Mouse (Mus musculus) brain, embryonic 14.5 days (tissue): ENCODE results near the gene Ociad1.

Source experiments
- CTCF ChIP-seq: fragments of 200-500 bp; IDR thresholded peaks from 2 replicates; pipeline ENCODE4 v1.5.1; 2012; ENCODE audit warnings: inconsistent platforms, mild to moderate bottlenecking, moderate library complexity, borderline replicate concordance; ENCODE audit not compliant: insufficient read depth, insufficient read length; ENCODE audit errors: extremely low read depth
- POLR2A ChIP-seq: fragments of 200-500 bp; IDR thresholded peaks from 2 replicates; pipeline ENCODE4 v1.6.1; 2012; ENCODE audit warnings: mild to moderate bottlenecking, inconsistent platforms, borderline replicate concordance; ENCODE audit not compliant: poor library complexity, insufficient read depth, insufficient read length, severe bottlenecking; ENCODE audit errors: extremely low read depth

DNA sequence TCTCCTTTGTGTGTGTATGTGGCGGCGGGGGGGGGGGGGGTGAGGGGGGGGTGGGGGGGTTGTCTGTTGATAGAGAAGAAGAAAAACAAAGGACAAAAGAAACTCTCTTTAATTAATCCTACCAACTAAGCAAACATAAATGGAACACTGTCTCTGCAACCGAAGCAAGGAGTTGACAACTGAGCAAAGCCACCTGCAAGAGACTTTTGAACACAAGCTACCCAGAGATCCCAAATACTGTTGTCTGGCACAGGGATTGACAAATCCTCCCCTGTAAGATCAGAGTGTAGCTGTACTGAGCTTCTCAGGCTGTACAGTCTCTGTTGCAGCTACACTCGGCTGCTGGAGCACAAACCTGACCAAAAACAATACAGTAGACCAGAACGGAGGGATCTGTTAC is 28.5 kb upstream of the Ociad1 start:
- TF ChIP-seq CTCF (no peak), POLR2A (no peak)
